Mouse (Mus musculus) small intestine, adult 2 months (tissue): Measurements from ENCODE around the gene Hoxb8.

Source experiments
- CTCF ChIP-seq: fragments of 200-500 bp; IDR thresholded peaks from 2 replicates; pipeline ENCODE4 v1.5.1; 2012; ENCODE audit warnings: low read depth, mild to moderate bottlenecking, control low read depth, inconsistent platforms, low read length, moderate library complexity, mixed read lengths; ENCODE audit not compliant: insufficient replicate concordance, insufficient read length; ENCODE audit errors: extremely low read depth
- POLR2A ChIP-seq: fragments of 200-500 bp; IDR thresholded peaks from 2 replicates; pipeline ENCODE4 v1.6.1; 2012; ENCODE audit warnings: low read depth, mild to moderate bottlenecking, control low read depth, inconsistent platforms, low read length, moderate library complexity

DNA sequence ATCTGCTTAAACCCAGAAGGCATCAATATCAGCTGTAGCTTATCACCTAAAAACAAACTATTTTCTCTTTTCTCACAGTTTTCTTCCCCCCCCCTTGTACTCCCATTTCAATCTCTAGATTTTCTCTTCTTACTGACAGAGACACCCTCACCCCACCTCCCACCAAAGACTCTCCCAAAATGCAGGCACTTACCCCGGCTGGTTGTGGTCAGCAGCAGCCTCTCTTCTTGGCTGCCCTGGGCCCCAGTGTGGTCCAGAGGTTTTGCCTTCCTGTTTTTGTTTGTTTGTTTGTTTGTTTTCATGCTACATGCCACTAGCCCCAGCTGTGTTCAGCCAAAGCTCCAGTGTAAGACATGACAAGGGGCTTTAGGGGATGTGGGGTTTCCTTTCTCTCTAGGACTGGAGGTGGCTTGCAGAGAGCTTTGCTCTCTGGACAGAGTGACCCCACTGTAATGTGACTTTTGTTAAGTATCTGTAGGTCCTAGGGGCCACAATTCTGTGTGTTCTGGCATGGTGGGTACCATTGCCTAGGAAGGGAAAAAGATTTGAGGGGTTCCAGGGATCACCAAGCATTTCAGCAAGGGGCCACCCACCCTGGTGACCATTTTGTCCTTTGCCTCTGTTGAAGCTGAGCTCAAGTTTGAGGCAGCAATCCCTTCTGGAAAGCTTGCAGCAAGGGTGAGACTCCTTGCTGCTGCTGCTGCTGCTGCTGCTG, 13.5 kb upstream of the Hoxb8 start:
- TF ChIP-seq POLR2A (no peak), CTCF (no peak)
